Mouse (Mus musculus): ENCODE data around the gene Tcp10c. TPM values are rescaled to one million over a fixed set of nuclear protein-coding genes. Genes with fewer than 3 reads are reported as not detected.
"Not testable (repeated sequence)": the region's sequence is repeated elsewhere in the genome, so short reads cannot be mapped to it uniquely, and the experiment has no call there.

Tcp10c gene
- polyA plus RNA-seq, 1 experiment: 218 TPM

DNA sequence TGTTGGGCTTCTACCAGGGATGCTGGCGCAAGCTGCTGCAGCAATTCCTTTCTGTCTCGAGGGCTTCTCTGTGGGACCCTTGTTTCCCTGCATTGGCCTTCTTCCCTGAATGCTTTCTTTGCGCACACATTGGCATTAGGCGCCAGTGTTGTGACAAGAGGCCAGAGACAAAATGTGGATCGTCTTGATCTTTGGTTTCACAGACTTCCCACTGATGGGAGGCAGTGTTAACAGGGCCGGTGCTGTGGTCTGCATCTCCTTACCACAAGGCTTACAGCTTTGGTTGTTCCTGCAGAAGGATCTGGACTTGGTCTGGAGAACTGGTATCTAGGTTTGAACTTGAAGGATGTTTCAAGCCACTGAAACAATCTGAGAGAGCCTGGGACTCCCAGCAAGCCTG lies 72.1 kb downstream of the Tcp10c start:
- not testable (repeated sequence) for H3K36me3 ChIP-seq (ENCODE audit: control insufficient read depth, insufficient read depth, low read length); H3K27me3 ChIP-seq (ENCODE audit: control insufficient read depth, insufficient read depth, low read length); H3K4me1 ChIP-seq (ENCODE audit: control insufficient read depth, insufficient read depth, low read length); H3K4me3 ChIP-seq (ENCODE audit: control insufficient read depth, low read depth, low read length); H3K27ac ChIP-seq (ENCODE audit: control insufficient read depth, insufficient read depth, low read depth, low read length)

Other genes with a start within 250 kb of the Tcp10c start
- 13.6 and 13.9 TPM in 2 replicates for gene Unc93a, start 222.8 kb upstream of the Tcp10c start, polyA plus RNA-seq (2012; rRNA removed)
- 4.2 and 5.8 TPM in 2 replicates for gene Smok2a, start 133.4 kb upstream of the Tcp10c start, polyA plus RNA-seq (2012; rRNA removed)
- gene Smok2b, start 124.3 kb upstream of the Tcp10c start, polyA plus RNA-seq (2012; rRNA removed): 5.0 and 7.4 TPM in 2 replicates